Mouse (Mus musculus) thymus, adult 2 months (tissue): ENCODE measurements at regions not wholly inside any gene's neighbourhood (a gene's known extent, or its start where the extent isn't known, plus 50 kb on each side); places are given as distances from the start of the nearest gene placed in this dataset.

Source experiments
- CTCF ChIP-seq: fragments of 200-500 bp; IDR thresholded peaks from 2 replicates; pipeline ENCODE4 v1.5.1; 2012; ENCODE audit warnings: mild to moderate bottlenecking, control low read depth, low read length, moderate library complexity, borderline replicate concordance; ENCODE audit not compliant: control insufficient read depth, poor library complexity, insufficient read depth; ENCODE audit errors: extremely low read depth
- POLR2A ChIP-seq: fragments of 200-500 bp; IDR thresholded peaks from 2 replicates; pipeline ENCODE4 v1.6.1; 2012; ENCODE audit warnings: mild to moderate bottlenecking, low read length, control low read depth, moderate library complexity; ENCODE audit not compliant: control insufficient read depth, poor library complexity, insufficient read depth; ENCODE audit errors: extremely low read depth

- no peak for TF ChIP-seq CTCF
- no peak for TF ChIP-seq POLR2A
Measured at GRCm38 (mm10) chr13:46364202-46364912, 53.9 kb upstream of the Rbm24 start.
